Mouse (Mus musculus) lung, adult 18-20 months (tissue): Measurements from ENCODE around the gene Dld.

ENCODE experiments used
- DNase-seq, 2 experiments: peaks; one replicate each; pipeline ENCODE4 v3.0.0; 2022; ENCODE audit warnings: mixed read lengths in 2 of 2

Gene Dld

DNA sequence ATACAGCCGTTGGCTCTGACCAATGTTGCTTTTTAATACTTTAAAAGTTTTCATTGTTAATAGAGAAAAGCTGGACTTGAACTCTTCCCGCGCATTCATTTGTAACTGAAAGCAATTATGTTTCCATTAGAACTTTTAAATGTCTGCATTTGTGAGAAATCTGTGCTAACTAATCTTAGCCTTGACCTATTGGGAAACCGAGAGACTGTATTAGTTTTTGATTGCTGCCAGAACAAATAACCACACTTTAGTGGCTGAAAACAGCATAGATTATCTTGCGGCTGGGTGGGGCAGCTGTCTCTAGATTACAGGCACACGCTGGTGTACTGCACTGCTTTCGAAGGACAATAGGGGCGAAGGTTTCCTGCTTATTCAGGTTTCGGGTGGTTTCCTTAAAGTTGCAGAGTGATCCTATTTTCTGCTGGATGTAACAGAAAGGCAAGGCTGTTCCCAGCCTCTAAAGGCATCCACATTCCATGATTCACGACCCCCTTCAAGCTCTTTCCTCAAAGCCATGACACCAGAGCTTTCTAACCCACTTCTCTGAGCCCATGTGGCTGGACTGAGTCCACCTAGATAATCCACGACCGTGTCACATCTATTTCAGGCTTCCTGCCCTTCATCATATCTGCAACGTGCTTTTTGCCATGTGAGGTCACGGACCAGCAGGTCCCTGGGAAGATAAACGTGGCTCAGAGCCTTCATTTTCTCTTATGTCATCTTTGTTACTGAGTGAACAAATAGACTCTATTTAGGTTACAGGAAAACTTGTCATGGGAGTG lies 57.7 kb downstream of the Dld start:
- DNase-seq = no peak

DNA sequence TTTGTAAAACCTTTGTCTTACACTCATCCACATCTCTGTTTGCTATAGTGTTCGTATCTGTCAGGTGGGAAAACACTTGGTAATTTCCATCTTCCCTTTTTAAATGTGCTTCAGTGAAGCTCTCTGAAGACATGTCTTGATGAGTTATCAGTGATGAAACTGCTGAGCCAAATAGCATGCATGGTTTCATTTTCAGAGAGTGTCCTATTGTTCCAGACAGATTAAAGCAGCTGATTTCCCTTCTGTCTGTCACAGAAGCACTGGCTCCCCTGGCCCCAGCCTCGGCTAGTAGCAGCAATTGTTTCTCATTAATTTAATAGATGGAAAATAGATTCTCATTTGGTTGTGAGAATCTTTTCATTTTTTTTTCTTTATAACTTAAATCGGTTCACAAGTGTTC lies 60.3 kb downstream of the Dld start:
- no peak for DNase-seq

- DNase-seq = no peak
Measured at GRCm38 (mm10) chr12:31289046-31289445, 62.2 kb downstream of the Dld start.

DNA sequence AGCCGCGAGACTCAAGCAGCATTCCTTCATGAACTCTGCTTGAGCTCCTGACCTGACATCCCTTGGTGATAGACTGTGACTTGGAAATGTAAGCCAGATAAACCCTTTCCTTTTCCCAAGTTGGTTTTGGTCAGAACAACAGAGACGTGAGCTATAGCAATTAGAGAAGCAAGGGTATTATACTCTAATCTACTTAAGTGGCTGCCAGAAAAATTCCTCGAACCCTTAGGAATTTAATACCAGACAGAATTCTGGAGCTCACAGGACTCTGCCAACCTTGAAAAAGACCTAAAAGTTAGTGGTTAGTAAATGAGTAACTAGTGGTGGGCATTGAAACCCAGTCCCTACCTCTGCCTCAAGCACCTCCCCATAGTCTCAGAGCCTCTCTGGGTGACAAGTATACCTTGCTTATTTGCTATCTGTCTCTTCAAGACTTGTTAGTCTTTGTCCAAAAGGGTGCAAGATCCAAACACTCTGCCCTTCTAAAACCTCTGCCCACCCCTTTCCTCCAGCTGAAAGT lies 67.6 kb downstream of the Dld start:
- no peak for DNase-seq

- DNase-seq = no peak
Measured at GRCm38 (mm10) chr12:31283131-31283530, 68.1 kb downstream of the Dld start.

- DNase-seq = no peak
Measured at GRCm38 (mm10) chr12:31282241-31282640, 69.0 kb downstream of the Dld start.
